Mouse (Mus musculus) olfactory bulb, adult 2 months (tissue): Measurements from ENCODE around the gene Prpf6.

Experiments
- CTCF ChIP-seq: fragments of 200-500 bp; IDR thresholded peaks from 2 replicates; pipeline ENCODE4 v1.5.1; 2012; ENCODE audit warnings: low read depth, mild to moderate bottlenecking, low read length, moderate library complexity; ENCODE audit not compliant: insufficient read depth
- POLR2A ChIP-seq: fragments of 200-500 bp; IDR thresholded peaks from 2 replicates; pipeline ENCODE4 v1.6.1; 2012; ENCODE audit warnings: mild to moderate bottlenecking, low read depth, low read length, moderate library complexity; ENCODE audit not compliant: insufficient read depth

- no peak for TF ChIP-seq POLR2A
- no peak for TF ChIP-seq CTCF
These were observed 5.5 kb upstream of the Prpf6 start for GRCm38 (mm10) chr2:181586124-181586523.
